Mouse (Mus musculus): ENCODE data around the gene Ccdc85c. TPM values are rescaled to one million over a fixed set of nuclear protein-coding genes. Genes with fewer than 3 reads are reported as not detected.

The Ccdc85c gene
- total RNA-seq, 2 experiments from 2014 or later = 29.6 to 29.9 TPM

DNA sequence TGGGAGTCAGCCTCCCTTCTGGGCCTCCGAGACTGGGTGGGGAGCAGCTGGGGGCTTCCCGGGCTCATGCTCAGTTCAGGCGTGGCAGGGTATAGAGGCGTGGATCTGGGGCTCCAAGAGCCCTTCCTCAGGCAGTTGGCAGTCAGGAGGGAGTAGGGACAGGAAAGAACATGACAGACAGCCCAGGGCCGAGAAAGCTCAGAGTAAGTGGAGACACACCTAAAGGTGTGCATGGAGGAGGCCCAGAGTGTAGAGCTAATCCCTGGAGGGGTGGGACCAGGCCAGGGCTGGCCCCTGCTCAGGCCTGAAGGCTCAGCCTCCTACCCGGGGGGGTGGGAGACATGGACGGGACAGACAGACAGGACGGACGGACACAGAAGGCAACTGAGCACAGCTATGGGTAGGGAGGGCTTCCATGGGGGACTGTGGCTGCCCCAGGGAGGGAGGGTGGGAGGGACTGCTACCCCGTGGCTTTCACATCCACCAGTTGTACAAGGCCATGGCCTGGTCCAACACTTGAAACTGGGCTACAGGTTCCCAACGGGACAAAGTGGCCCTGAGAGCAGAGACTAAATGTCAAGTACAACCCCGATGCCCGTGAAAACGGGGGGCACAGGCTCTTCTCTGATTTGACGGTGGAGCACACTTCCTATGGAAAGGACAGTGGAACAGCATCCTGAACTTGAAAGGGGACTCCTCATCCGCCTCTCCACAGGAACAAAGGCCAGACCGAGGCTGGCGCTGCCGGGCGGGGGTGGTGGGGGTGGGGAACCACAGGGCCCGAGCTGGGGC lies 55.2 kb downstream of the Ccdc85c start:
- DNase-seq (ENCODE audit: low spot score in 2 of 2) = no peak

- DNase-seq (ENCODE audit: low spot score in 2 of 2) = no peak
Measured at GRCm38 (mm10) chr12:108219163-108219562, 56.1 kb downstream of the Ccdc85c start.

DNA sequence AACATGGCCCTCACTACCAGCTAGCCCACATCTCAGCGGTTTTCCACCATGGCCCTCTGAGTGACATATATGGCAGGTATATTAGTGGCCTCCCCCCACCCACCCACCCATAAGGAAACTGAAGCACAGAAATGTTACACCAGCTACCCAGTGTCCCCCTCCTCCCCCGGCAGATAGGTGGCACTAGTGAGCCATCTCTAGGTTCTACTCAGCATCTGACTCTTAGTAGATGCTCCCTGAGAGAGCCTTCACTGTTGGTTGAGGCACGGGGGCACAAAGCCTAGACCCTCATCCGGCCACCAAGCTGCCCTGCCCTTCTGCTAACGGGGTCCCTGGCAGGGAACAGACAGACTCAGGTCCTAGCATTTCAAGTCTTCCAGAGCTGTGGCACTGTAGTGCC lies 57.7 kb downstream of the Ccdc85c start:
- DNase-seq (ENCODE audit: low spot score in 2 of 2) = no peak

DNA sequence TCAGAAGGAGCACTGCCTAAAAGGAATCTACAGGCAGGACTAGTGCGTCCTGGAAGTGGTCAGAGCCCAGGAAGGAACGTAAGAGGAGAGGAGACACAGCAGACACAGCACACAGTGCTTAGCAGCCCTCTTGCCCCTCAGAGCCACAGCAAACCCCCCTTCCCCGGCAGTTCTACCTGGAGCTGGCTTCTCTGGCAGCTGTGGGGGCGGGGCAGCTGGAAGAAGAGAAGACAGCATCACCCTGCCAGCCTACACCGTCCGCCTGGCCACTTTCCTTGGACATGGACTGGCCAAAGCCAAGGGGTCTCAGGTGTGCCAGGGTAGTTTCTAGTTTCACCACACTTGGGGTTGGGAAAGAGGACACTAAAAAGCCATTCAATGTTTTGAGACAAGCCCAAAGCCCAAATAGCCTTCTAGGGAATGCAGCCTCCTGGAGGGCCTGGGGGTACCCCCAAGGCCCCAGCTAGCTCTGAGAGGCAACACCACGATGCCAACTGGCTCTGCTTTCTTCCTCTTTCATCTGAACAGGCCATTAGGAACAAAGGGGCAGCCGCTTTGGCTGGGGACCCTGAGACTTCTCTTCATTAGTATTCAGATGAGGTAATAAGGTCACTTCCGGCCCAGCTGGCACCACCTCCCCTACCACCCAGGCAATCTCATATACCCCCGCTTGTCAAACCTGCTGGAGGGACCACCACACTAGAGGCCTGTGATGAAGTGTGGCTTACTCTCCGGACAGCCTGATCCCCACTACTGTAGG lies 58.4 kb downstream of the Ccdc85c start:
- DNase-seq (ENCODE audit: low spot score in 2 of 2) = no peak

GRCm38 (mm10) chr12:108215090-108215489 lies 60.1 kb downstream of the Ccdc85c start:
- no peak for DNase-seq (ENCODE audit: low spot score in 2 of 2)

- no peak for DNase-seq (ENCODE audit: low spot score in 2 of 2)
Measured at GRCm38 (mm10) chr12:108213090-108214041, 61.9 kb downstream of the Ccdc85c start.

DNA sequence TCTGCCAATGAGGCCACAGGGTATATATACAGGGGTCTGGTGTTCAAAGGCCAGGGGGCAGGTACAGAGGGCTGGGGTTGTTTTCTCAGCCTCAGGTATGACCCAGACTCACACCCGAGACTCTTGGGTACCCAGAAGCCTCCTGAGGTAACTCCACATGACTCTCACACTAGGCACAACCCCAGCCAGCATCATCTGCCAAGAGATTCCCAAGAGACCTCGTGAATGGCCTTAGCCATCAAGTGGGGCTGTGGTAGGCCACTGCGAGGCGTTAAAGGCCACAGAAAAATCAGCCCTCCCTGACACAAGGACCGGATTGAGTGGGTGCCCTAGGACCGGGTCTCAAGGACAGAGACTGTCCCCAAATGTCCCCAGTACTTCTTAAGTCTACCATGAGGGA lies 62.7 kb downstream of the Ccdc85c start:
- DNase-seq (ENCODE audit: low spot score in 2 of 2) = no peak

DNA sequence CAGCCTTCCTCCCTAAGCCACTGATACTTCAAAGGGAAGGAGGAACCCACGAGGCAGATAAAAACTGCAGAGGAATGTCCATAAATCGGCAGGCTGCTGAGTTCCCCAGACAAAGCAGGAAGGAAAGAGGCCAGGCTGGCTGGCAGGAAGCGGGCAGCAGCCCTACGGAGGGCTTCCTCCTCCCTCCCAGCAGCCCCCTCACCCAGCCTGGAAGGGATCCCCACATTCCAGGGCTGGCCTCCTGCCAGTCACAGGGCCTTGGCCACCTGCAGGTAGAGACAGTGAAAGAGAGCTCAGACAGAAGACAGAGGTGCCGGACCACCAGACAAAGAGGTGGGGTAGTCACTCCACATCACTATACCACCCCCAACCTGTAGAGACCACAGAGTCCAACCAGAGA lies 63.2 kb downstream of the Ccdc85c start:
- no peak for DNase-seq (ENCODE audit: low spot score in 2 of 2)

GRCm38 (mm10) chr12:108210623-108211022 lies 64.6 kb downstream of the Ccdc85c start:
- DNase-seq (ENCODE audit: low spot score in 2 of 2) = no peak

- DNase-seq (ENCODE audit: low spot score in 2 of 2) = peak in 1 of 2 experiments; percentile 52
Measured at GRCm38 (mm10) chr12:108208726-108209438, 66.3 kb downstream of the Ccdc85c start.

DNA sequence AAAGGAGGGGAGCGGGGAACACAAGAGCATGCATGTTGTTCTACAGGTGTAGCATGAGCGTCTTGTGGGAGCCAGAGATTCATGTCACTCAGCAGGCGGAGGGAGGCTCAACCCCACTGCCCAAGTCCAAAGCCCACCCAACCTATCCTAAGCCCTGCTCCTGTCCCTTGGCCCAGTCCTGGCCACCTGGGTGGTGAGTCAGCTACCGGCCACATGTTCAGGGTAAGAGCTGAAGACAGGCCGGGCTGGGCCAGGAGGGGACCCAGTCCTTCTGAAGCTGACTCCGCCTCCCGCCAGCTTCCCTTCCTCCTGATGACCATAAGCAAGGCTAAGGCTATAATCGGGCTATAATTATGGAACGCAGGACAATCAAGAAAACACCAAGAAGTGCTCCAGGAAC lies 67.0 kb downstream of the Ccdc85c start:
- DNase-seq (ENCODE audit: low spot score in 2 of 2) = no peak

DNA sequence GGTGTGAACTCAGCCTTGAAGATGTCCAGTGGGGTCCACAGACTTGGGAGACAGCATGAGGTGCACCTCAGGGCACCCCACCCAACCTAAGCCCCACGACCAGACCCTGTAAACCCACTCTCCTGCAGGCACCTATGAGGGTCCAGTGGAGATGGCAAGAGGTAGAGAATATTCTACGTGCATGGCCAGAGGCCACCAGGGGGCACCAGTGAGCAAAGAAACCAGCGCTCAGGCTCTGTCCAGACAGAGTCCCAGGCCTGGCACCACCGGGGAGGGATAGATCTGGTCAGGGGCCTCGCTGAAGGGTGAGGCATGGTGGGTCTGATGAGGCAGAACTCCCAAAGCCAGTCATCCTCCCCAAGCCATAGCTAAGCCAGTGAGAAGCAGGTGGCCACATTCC lies 68.6 kb downstream of the Ccdc85c start:
- DNase-seq (ENCODE audit: low spot score in 2 of 2) = peak; percentile 61 to 64

DNA sequence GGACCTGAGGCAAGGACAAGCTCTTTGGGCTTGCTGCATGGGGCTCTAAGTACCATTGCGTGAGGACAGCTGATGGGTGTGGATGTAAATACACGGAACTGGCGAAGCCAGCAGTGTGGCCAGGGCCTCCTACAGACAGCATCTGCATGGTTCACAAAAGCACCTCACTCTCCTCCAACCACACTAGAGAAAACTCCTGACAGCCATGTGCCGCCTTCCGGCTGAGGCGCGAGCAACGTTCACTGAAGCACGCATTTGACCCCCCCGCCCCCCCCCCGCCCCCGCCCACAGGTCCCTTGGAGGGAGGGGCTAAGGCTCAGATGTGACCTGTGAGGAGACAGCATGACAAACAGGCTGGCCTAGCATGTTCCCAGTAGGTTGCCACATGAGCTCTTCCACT lies 70.2 kb downstream of the Ccdc85c start:
- DNase-seq (ENCODE audit: low spot score in 2 of 2) = peak in 1 of 2 experiments; percentile 1

DNA sequence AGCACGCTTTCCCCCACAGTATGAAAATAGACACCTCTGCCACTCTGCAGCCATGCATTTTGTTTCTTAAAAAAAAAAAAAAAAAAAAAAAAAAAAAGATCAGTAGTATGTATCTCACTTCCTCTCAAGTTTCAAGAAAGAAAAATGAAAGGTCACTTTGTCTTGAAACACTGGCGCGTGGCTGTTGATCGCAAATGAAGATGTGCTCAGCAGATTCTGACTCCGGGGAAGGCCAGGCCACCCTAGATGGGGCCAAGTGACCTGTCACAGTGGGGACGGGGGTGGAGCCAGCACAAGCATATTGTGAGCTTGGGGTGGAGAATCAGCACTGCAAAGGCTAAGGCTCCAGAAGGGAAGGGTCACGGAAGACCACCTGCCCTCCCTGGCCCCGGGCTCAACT lies 71.3 kb downstream of the Ccdc85c start:
- peak in 1 of 2 experiments; percentile 1 for DNase-seq (ENCODE audit: low spot score in 2 of 2)

DNA sequence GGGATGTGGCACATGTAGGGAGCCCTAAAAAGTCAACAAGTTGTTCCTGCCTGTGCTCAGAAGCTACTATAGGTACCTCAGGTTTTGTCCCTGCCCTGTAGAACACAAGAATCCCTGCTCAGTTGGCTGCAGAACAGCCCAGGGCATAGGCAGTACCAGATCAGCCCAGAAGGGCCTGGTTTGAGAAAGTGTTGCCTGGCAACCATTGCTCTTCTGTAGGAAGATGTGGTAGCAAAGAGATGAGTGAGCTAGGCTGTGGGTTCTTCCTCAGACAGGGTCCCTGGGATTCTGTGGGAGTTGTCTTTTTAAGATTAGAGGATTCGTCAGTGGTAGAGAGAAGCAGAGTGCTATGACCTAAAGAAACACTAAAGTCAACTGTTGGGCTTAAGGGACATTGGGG lies 75.1 kb downstream of the Ccdc85c start:
- no peak for DNase-seq (ENCODE audit: low spot score in 2 of 2)

DNA sequence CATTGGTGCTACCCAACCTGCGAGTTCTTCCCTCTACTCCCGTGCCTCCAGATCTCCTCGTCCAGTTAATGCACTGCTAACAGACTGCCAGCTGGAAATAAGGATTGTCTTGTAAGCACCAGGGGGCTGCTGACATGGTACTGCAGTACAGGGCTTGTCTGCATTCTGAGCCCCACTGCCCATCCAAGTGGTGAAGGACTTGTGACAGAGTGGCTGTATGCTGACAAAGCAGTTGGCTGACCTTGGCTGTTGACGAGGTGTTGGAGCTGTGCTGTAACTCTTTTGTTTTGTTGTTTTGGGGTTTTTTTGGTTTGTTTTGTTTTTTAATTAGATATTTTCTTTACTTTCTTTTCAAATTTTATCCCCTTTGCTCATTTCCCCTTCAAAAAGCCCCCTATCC lies 76.8 kb downstream of the Ccdc85c start:
- DNase-seq (ENCODE audit: low spot score in 2 of 2) = no peak

DNA sequence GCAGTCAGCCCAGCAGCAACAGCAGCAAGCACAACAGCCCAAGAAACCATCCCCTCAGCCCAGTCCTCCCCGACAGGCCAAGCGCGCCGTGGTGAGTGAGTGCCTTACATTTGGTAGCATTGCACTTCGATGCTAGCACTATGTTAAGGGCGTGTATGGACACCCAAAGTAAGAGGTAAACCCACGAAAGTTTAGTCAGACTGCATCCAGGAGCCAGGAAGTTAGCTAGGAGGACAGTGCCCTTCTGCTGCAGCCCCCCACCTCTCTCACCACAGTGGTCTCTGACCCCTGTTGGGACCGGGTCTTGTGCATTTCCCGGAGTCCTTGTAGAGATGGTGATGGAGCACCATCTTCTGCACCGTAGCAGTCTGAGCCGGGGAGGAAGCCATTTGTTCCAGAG lies 79.5 kb downstream of the Ccdc85c start:
- DNase-seq (ENCODE audit: low spot score in 2 of 2) = no peak

- no peak for DNase-seq (ENCODE audit: low spot score in 2 of 2)
Measured at GRCm38 (mm10) chr12:108193878-108194277, 81.3 kb downstream of the Ccdc85c start.

- DNase-seq (ENCODE audit: low spot score in 2 of 2) = no peak
Measured at GRCm38 (mm10) chr12:108187541-108188091, 87.6 kb downstream of the Ccdc85c start.

DNA sequence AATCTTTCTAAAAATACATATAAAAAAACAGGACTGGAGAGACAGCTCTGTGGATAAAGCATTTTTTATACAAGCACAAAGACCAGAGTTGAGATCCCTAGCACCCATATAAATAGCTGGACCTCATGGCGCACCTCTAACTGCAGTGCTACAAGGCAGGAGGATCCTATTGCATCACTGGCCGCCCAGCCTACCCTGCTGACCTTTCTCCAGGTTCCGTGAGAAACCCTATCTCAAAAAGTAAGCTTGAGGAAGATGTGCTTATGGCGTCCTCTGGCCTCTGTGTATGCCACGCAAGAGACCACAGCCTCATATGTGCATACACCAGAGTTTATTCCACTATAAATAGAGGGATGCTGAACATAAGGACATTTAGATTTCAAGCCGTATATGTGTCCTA lies 93.5 kb downstream of the Ccdc85c start:
- DNase-seq (ENCODE audit: low spot score in 2 of 2) = no peak
